Mouse (Mus musculus) midbrain, embryonic 14.5 days (tissue): ENCODE results near the gene Ctla2b. TPM values are rescaled to one million over a fixed set of nuclear protein-coding genes. Genes with fewer than 3 reads are reported as not detected.

ENCODE experiments used
- ATAC-seq: fragments of 200-750 bp; cut with Nextera tagmentation; 2 replicates; pipeline ENCODE4 v1.8.0; 2017; ENCODE audit warnings: moderate number of reproducible peaks, moderate library complexity; ENCODE audit not compliant: low FRiP score, low TSS enrichment
- DNase-seq: peaks from one replicate; pipeline ENCODE4 v3.0.0-alpha.2; 2015
- H3K27ac ChIP-seq: fragments of 300-500 bp; sonication (generic); replicated peaks from 2 replicates; pipeline ENCODE4 v1.5.1; 2014; ENCODE audit warnings: mild to moderate bottlenecking, low read depth, low read length, moderate library complexity
- H3K27me3 ChIP-seq: fragments of 300-500 bp; sonication (generic); 2 replicates; pipeline ENCODE4 v1.6.1; 2014; ENCODE audit warnings: low read length, control low read depth, mixed read lengths; ENCODE audit not compliant: control insufficient read depth, insufficient read depth
- H3K36me3 ChIP-seq: fragments of 300-500 bp; sonication (generic); 2 replicates; pipeline ENCODE4 v1.6.1; 2014; ENCODE audit warnings: low read length, control low read depth; ENCODE audit not compliant: control insufficient read depth, insufficient read depth
- H3K4me1 ChIP-seq: fragments of 300-500 bp; sonication (generic); 2 replicates; pipeline ENCODE4 v1.6.1; 2014; ENCODE audit warnings: mild to moderate bottlenecking, antibody characterized with exemption, low read length, control low read depth; ENCODE audit not compliant: control insufficient read depth, insufficient read depth
- H3K4me2 ChIP-seq: fragments of 300-500 bp; sonication (generic); 2 replicates; pipeline ENCODE4 v1.6.1; 2014; ENCODE audit warnings: mild to moderate bottlenecking, low read length, moderate library complexity
- H3K4me3 ChIP-seq: fragments of 300-500 bp; sonication (generic); replicated peaks from 2 replicates; pipeline ENCODE4 v1.5.1; 2014; ENCODE audit warnings: low read depth, low read length
- H3K9ac ChIP-seq: fragments of 300-500 bp; sonication (generic); replicated peaks from 2 replicates; pipeline ENCODE4 v1.6.1; 2014; ENCODE audit warnings: mild to moderate bottlenecking, low read length, moderate library complexity
- H3K9me3 ChIP-seq: fragments of 300-500 bp; sonication (generic); 2 replicates; pipeline ENCODE4 v1.6.1; 2016; ENCODE audit warnings: low read length, control low read depth, mixed read lengths; ENCODE audit not compliant: control insufficient read depth
- WGBS: fragments of 180-500 bp; shearing (Covaris S2); extraction: QIAGEN DNeasy Blood & Tissue Kit; methylation state at CpG from one replicate; pipeline ENCODE4 v1.1.7; 2014; 5-methylcytosine and 5-hydroxymethylcytosine counted together
- polyA plus RNA-seq: library from polyadenylated mRNA; unstranded; fragments of >200 nt; fragmentation: Nextera tagmentation; extraction: Ambion mirVana; gene quantifications from 2 replicates; pipeline ENCODE4 v1.2.1, GENCODE M21; 2014

Gene Ctla2b
- polyA plus RNA-seq, 1 experiment from 2014 or later, result 2.4 TPM

DNA sequence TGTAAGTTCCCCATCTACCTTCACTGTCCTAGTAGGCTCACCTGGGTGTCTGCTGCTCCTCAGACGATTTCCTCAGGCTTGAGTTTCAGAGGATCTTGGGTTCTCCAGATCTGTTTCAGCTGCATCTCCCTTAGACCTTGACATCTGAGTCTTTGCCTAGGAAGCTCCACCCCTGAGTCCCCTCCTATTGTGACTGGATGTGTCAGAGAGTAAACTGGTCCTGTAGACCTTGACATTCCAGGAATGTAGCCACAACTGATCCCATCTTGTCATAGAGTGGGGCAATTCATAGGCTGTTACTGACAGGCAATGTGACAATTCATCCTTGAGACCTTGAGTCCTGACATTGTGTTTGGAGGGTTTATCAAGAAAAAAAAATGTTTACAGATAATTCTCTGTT lies 33.0 kb downstream of the Ctla2b start, which contains the start of gene 4930486L24Rik:
Gene 4930486L24Rik, minus strand, starts transcription at position 195 of the 400 bp plus-strand sequence.
- Histone ChIP-seq H3K27ac (no peak within 1 kb of the TSS), H3K4me2 (no peak within 1 kb of the TSS), H3K9me3 (no peaks in the 10 kb centered on the region), H3K4me1 (no peaks in the 10 kb centered on the region), H3K36me3 (no peaks in the 10 kb centered on the region), H3K4me3 (no peak within 1 kb of the TSS), H3K9ac (no peak within 1 kb of the TSS), H3K27me3 (no peaks in the 10 kb centered on the region)
- DNase-seq, result no peak
- 72% methylated on average over 1 of the region's 1 CpGs for WGBS
- ATAC-seq, result no peak

DNA sequence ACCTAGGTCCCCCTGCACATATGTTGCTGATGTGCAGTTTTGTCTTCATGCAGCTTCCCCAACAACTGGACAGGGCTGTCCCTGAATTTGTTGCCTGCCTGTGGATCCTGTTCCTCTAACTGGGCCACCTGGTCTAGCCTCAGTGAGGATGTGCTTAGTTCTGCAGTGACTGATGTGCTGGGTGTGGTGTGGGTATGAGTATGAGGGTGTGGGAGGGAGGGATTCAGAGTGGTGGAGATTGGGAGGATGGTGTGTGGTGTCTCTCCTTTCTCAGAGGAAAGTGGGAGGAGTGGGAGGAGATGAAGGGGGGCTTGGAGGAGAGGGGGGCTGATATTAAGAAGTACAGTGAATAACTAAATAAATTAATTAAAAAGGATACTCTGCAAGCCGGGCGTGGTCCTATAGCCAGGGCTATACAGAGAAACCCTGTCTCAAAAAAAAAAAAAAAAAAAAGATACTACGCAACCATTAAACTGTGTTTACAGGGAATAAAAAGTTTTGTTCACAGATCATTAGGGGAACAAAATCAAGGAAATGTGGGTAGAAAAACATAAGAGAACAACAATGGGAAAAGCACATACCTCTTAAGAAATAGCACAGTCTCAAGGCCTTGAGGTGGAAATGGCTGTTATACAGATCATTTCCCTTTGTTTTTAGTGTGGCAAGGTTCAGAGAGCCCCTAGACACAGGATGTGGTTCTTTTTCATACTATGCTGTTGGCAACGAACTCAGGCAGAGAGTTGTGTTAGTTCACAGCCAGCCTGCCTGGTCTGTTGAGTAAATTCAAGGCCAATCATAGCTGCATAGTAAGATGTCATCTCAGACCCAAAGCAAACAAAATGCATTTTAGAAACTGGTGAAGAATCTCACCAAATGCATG lies 48.8 kb downstream of the Ctla2b start:
- H3K36me3 ChIP-seq, result no peaks in the 10 kb centered on the region
- no peaks in the 10 kb centered on the region for H3K9me3 ChIP-seq
- no peaks in the 10 kb centered on the region for H3K27me3 ChIP-seq
- H3K4me2 ChIP-seq, result no peak overlapping the region
- no peak overlapping the region for H3K27ac ChIP-seq
- no peak for ATAC-seq
- no peak for DNase-seq
- 87% methylated on average over 4 of the region's 4 CpGs for WGBS
- H3K4me3 ChIP-seq, result no peak overlapping the region
- H3K9ac ChIP-seq, result no peak overlapping the region
- H3K4me1 ChIP-seq, result no peaks in the 10 kb centered on the region

Other genes starting within 250 kb of the Ctla2b start
- not detected in 2 replicates for gene BC051665, start 111.1 kb downstream of the Ctla2b start, polyA plus RNA-seq
- gene Ctsll3, start 94.6 kb downstream of the Ctla2b start, polyA plus RNA-seq, result not detected in 2 replicates
- gene 4930486L24Rik, start 33.0 kb downstream of the Ctla2b start, polyA plus RNA-seq, result not detected in 2 replicates
- gene Gm49392, start 553 bp downstream of the Ctla2b start, polyA plus RNA-seq, result not detected in 2 replicates
- not detected in 2 replicates for gene Tpbpb, start 7.4 kb upstream of the Ctla2b start, polyA plus RNA-seq
- not detected in 2 replicates for gene Gm49393, start 38.1 kb upstream of the Ctla2b start, polyA plus RNA-seq
- gene Gm49391, start 39.1 kb upstream of the Ctla2b start, polyA plus RNA-seq, result 0.26 and 0.76 TPM in 2 replicates
- gene Ctla2a, start 39.2 kb upstream of the Ctla2b start, polyA plus RNA-seq, result 11.1 and 15.6 TPM in 2 replicates
- not detected in 2 replicates for gene Tpbpa, start 44.5 kb upstream of the Ctla2b start, polyA plus RNA-seq
- gene Ctsj, start 108.5 kb upstream of the Ctla2b start, polyA plus RNA-seq, result not detected in 2 replicates
- gene Ctsq, start 143.2 kb upstream of the Ctla2b start, polyA plus RNA-seq, result not detected in 2 replicates